Mouse (Mus musculus): Measurements from ENCODE around the gene Eef2kmt. TPM values are rescaled to one million over a fixed set of nuclear protein-coding genes. Genes with fewer than 3 reads are reported as not detected.
A peak's percentile ranks its signal among the peaks of the same experiment; 100 is the strongest.
"Not testable (repeated sequence)": the region's sequence is repeated elsewhere in the genome, so short reads cannot be mapped to it uniquely, and the experiment has no call there.

Gene Eef2kmt
- polyA plus RNA-seq, 1 experiment = 12.6 TPM

DNA sequence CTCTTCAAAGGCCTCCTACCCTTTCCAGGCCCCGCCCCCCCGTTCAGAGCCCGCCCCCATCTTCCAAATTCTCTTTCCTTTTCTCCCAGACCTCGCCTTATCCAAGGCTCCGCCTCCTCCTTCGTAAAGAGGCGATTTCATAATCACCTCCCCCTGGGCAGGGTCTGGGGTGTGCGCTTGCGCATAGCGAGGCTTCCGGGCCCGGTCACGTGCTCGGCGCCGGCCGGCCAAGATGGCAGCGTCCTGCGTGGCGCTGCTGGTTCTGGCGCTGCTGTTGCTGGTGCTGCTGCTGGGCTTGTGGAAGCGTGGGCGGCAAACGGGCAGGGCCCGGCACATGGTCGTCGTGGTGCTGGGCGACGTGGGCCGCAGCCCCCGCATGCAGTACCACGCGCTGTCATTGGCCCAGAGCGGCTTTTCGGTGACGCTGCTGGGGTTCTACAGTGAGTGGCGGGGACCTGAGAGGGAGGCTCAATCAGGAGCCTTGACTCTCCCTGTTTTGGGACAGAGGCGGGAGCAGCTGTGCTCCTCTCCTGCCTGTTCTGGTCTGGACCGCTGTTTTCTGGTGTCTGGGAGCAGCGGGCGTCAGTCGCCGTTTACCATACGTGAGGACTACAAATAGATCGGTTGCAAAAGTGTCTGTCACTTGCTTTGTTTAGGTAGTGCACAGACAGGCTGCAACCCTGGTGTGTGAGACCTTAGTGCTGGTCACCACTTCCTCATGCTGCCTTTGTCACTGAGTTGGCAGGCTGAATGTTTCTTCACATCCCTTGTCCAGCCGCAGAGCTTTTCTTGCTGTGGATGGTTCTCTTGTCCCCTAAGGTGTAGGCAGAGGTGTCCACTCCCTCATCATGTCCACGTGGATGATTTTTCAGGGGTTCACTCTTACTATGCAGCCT lies 22.1 kb downstream of the Eef2kmt start, which contains the start of gene Alg1:
Gene Alg1 (plus strand): TSS at position 204 of the 896 bp plus-strand sequence.
- Histone ChIP-seq H3K79me3 (ENCODE audit: low read depth) (peaks cover 8% of the 10 kb centered on the region), H3K36me3 (ENCODE audit: control insufficient read depth, insufficient read depth) (no peaks in the 10 kb centered on the region), H3K79me2 (ENCODE audit: control insufficient read depth, insufficient read depth) (peaks cover 26% of the 10 kb centered on the region), H3K27me3 (ENCODE audit: control insufficient read depth, insufficient read depth, insufficient read length) (no peaks in the 10 kb centered on the region), H3K4me3 (ENCODE audit: insufficient read depth, poor library complexity, severe bottlenecking) (peak within 1 kb of the TSS; percentile 80), H3ac (ENCODE audit: control insufficient read depth, insufficient read length, low read depth) (peak within 1 kb of the TSS; percentile 81)
- no peak for TF ChIP-seq MYOD1 (IDR thresholded peaks at IDR 0.05; ENCODE audit: control insufficient read depth, insufficient read length, low read depth)
- peak; percentile 90 for TF ChIP-seq MAX (IDR thresholded peaks at IDR 0.05)
- TF ChIP-seq CTCF (IDR thresholded peaks at IDR 0.05; ENCODE audit: control insufficient read depth, insufficient read depth, insufficient read length) = no peak
- TF ChIP-seq USF1 (IDR thresholded peaks at IDR 0.05; ENCODE audit: low read depth) = peak; percentile 97
- peak; percentile 88 for TF ChIP-seq CEBPB (IDR thresholded peaks at IDR 0.05; ENCODE audit: low read depth)
- TF ChIP-seq FOSL1 (IDR thresholded peaks at IDR 0.05; ENCODE audit: insufficient read depth, low read length, poor library complexity, severe bottlenecking) = no peak
- no peak for TF ChIP-seq MYOG (IDR thresholded peaks at IDR 0.05; ENCODE audit: control insufficient read depth, extremely low read depth, insufficient read length)

DNA sequence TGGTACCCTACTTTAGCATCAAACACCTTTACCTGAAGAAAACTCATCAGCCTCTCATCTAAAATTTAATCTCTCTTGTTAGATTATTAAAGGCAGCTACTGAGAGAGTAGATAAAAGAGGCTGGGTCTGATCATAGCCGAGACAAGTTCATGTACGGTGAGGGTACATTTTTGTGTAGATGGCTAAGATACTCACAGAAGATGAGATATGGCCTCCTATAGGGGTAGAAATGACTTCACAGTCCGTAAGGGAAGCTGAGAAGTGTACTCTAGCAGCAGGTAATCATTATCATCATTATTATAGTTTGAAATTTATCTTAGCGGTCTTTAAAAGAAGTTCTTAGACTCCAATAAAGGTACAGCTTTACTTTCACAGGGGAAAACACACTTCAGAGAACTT lies 22.8 kb downstream of the Eef2kmt start:
- peaks cover 8% of the 10 kb centered on the region for H3K79me3 ChIP-seq (ENCODE audit: low read depth)
- H3K79me2 ChIP-seq (ENCODE audit: control insufficient read depth, insufficient read depth) = peaks cover 26% of the 10 kb centered on the region
- H3K36me3 ChIP-seq (ENCODE audit: control insufficient read depth, insufficient read depth) = no peaks in the 10 kb centered on the region
- no peak overlapping the region for H3ac ChIP-seq (ENCODE audit: control insufficient read depth, insufficient read length, low read depth)
- TF ChIP-seq USF1 (IDR thresholded peaks at IDR 0.05; ENCODE audit: low read depth) (no peak), MYOG (IDR thresholded peaks at IDR 0.05; ENCODE audit: control insufficient read depth, extremely low read depth, insufficient read length) (no peak), CTCF (IDR thresholded peaks at IDR 0.05; ENCODE audit: control insufficient read depth, insufficient read depth, insufficient read length) (no peak), MAX (IDR thresholded peaks at IDR 0.05) (no peak), FOSL1 (IDR thresholded peaks at IDR 0.05; ENCODE audit: insufficient read depth, low read length, poor library complexity, severe bottlenecking) (no peak), MYOD1 (IDR thresholded peaks at IDR 0.05; ENCODE audit: control insufficient read depth, insufficient read length, low read depth) (no peak), CEBPB (IDR thresholded peaks at IDR 0.05; ENCODE audit: low read depth) (no peak)
- H3K4me3 ChIP-seq (ENCODE audit: insufficient read depth, poor library complexity, severe bottlenecking) = no peak overlapping the region
- H3K27me3 ChIP-seq (ENCODE audit: control insufficient read depth, insufficient read depth, insufficient read length) = no peaks in the 10 kb centered on the region

DNA sequence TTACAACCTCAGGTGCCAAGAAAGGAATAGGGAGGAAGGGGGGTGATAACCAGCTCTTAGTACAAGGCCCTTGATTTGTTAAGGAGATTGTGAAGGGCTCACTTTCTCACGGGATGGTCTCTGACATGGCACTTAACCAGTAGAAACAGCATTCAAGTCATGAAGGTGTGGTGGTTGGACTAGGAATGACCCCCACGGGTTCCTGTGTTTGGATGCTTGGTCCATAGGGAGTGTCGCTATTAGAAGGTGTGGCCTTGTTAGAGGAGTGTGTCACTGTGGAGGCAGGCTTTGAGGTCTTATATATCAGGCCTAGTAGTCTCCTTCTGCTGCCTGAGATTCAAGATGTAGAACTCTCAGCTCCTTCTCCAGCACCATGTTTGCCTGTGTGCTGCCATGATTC lies 27.7 kb downstream of the Eef2kmt start:
- not testable (repeated sequence) for H3K27me3 ChIP-seq (ENCODE audit: control insufficient read depth, insufficient read depth, insufficient read length); H3K79me3 ChIP-seq (ENCODE audit: low read depth); H3K36me3 ChIP-seq (ENCODE audit: control insufficient read depth, insufficient read depth); H3K79me2 ChIP-seq (ENCODE audit: control insufficient read depth, insufficient read depth); H3K4me3 ChIP-seq (ENCODE audit: insufficient read depth, poor library complexity, severe bottlenecking); H3ac ChIP-seq (ENCODE audit: control insufficient read depth, insufficient read length, low read depth)

DNA sequence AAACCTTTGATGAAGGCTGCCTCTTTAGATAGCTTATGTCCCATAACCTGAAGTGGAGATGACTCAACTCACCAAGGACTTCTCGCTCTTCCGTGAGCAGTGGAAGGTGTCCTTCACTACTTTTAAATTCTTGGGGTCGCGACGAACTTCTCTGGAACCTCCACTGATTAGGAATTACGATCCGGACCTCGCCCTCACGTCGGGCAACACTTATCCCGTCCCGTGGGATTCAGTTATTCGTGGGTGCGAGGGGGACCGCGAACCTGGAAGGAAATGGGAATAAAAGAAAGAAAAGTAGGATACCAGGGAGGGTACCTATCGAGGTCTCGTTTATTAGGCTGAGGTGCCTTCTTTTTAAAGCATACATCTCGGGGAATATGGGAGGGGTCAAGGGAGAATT lies 28.3 kb downstream of the Eef2kmt start:
- H3K27me3 ChIP-seq (ENCODE audit: control insufficient read depth, insufficient read depth, insufficient read length); H3K79me3 ChIP-seq (ENCODE audit: low read depth); H3ac ChIP-seq (ENCODE audit: control insufficient read depth, insufficient read length, low read depth); H3K36me3 ChIP-seq (ENCODE audit: control insufficient read depth, insufficient read depth); H3K79me2 ChIP-seq (ENCODE audit: control insufficient read depth, insufficient read depth); H3K4me3 ChIP-seq (ENCODE audit: insufficient read depth, poor library complexity, severe bottlenecking): not testable (repeated sequence)

DNA sequence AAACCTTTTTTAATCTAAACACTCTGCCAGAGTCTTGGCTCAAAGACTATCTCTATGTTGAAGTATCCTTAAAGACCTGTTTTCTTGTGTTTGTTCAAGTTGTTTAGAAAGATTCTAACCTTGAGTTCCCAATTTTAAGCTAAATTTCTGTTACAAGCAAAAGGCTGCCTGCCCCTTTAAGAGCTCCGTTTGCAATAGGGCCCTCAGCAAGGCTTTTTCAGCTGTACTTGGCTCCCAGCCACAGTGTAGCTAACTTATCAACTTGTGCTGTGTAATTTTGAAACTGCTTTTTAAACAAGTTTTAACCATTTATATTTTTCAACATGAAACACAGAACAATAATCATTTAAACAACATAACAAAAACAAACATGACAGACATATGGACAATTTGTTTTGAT lies 29.2 kb downstream of the Eef2kmt start:
- not testable (repeated sequence) for H3ac ChIP-seq (ENCODE audit: control insufficient read depth, insufficient read length, low read depth); H3K79me2 ChIP-seq (ENCODE audit: control insufficient read depth, insufficient read depth); H3K79me3 ChIP-seq (ENCODE audit: low read depth); H3K27me3 ChIP-seq (ENCODE audit: control insufficient read depth, insufficient read depth, insufficient read length); H3K4me3 ChIP-seq (ENCODE audit: insufficient read depth, poor library complexity, severe bottlenecking); H3K36me3 ChIP-seq (ENCODE audit: control insufficient read depth, insufficient read depth)

DNA sequence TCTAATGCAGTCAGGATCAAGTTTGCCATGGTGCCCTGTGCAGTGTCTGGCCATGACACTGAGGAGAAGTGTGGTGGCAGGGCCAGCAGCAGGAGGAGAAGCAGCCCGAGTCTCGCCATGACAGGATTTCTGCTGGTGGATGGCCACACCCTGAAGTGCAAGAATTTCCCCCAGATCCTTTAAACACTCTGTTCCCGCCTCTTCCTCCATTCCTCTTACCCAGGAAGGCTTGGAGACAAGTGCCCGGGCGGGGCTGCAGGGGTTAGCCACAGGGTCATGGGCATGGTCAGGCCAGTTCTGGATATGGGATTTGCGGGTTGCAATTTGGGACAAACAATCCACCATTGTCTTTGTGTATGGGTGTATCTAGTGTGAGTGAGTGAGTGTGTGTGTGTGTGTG lies 33.6 kb downstream of the Eef2kmt start, which contains the start of gene AU021092:
Gene AU021092 (minus strand): TSS at position 160 of the 400 bp plus-strand sequence.
- TF ChIP-seq MAX (IDR thresholded peaks at IDR 0.05) = no peak
- no peak for TF ChIP-seq MYOD1 (IDR thresholded peaks at IDR 0.05; ENCODE audit: control insufficient read depth, insufficient read length, low read depth)
- TF ChIP-seq USF1 (IDR thresholded peaks at IDR 0.05; ENCODE audit: low read depth) = no peak
- no peak for TF ChIP-seq MYOG (IDR thresholded peaks at IDR 0.05; ENCODE audit: control insufficient read depth, extremely low read depth, insufficient read length)
- no peak for TF ChIP-seq FOSL1 (IDR thresholded peaks at IDR 0.05; ENCODE audit: insufficient read depth, low read length, poor library complexity, severe bottlenecking)
- no peak for TF ChIP-seq CEBPB (IDR thresholded peaks at IDR 0.05; ENCODE audit: low read depth)
- TF ChIP-seq CTCF (IDR thresholded peaks at IDR 0.05; ENCODE audit: control insufficient read depth, insufficient read depth, insufficient read length) = no peak
- Histone ChIP-seq H3K27me3 (ENCODE audit: control insufficient read depth, insufficient read depth, insufficient read length) (peaks cover 3% of the 10 kb centered on the region), H3K36me3 (ENCODE audit: control insufficient read depth, insufficient read depth) (no peaks in the 10 kb centered on the region), H3K79me3 (ENCODE audit: low read depth) (no peaks in the 10 kb centered on the region), H3K4me3 (ENCODE audit: insufficient read depth, poor library complexity, severe bottlenecking) (no peak within 1 kb of the TSS), H3K79me2 (ENCODE audit: control insufficient read depth, insufficient read depth) (no peaks in the 10 kb centered on the region), H3ac (ENCODE audit: control insufficient read depth, insufficient read length, low read depth) (no peak within 1 kb of the TSS)
